Mouse (Mus musculus) testis, adult 2 months (tissue): ENCODE measurements around the gene Gm20388.

Source experiments
- CTCF ChIP-seq: fragments of 200-500 bp; IDR thresholded peaks from 2 replicates; pipeline ENCODE4 v1.5.1; 2012; ENCODE audit warnings: low read depth, mild to moderate bottlenecking, inconsistent platforms, low read length, moderate library complexity; ENCODE audit not compliant: control insufficient read depth, insufficient read depth, insufficient replicate concordance
- POLR2A ChIP-seq: fragments of 200-500 bp; IDR thresholded peaks from 2 replicates; pipeline ENCODE4 v1.6.1; 2012; ENCODE audit warnings: low read depth, mild to moderate bottlenecking, inconsistent platforms, low read length, moderate library complexity; ENCODE audit not compliant: control insufficient read depth

- TF ChIP-seq CTCF = no peak
- no peak for TF ChIP-seq POLR2A
These were observed 1653.1 kb downstream of the Gm20388 start for GRCm38 (mm10) chr8:121563701-121564100.
